ENCODE assay signal across 21 mouse cellular contexts in genomic region chr7:128265411-128265810, GRCm38 (mm10). TPM values are rescaled to one million over a fixed set of nuclear protein-coding genes. Genes with fewer than 3 reads are reported as not detected.
"Had no signal": no experiment of that assay in that cellular context is flagged by ENCODE, and none has a peak within 500 bp of the region (broad histone marks: within the 10 kb centered on the region; RNA-seq: fewer than 3 reads in every experiment).

Gene Slc5a2 (plus strand): TSS chr7:128265657.

- H3K4me1 ChIP-seq: midbrain, embryonic 12.5 days; neural tube, embryonic 13.5 days; neural tube, embryonic 15.5 days had no signal

- H3K27ac ChIP-seq: midbrain, embryonic 10.5 days; midbrain, embryonic 12.5 days; neural tube, embryonic 13.5 days; neural tube, embryonic 15.5 days had no signal

- H3K9me3 ChIP-seq: midbrain, embryonic 10.5 days; midbrain, embryonic 12.5 days; neural tube, embryonic 13.5 days; neural tube, embryonic 15.5 days had no signal

- H3K4me2 ChIP-seq: lung, embryonic 14.5 days; midbrain, embryonic 12.5 days; neural tube, embryonic 13.5 days; neural tube, embryonic 15.5 days had no signal

- DNase-seq: lung, embryonic 14.5 days; lung, postnatal 10 days; midbrain, embryonic 14.5 days; retina, postnatal 1 day; right cerebral cortex, adult 18-20 months; right cerebral cortex, postnatal 25 days; right cerebral cortex, postnatal 4 days; spleen, adult 18-20 months; thymus, adult 18-20 months; thymus, postnatal 14 days; thymus, postnatal 36 days had no signal

- H3K9ac ChIP-seq: lung, embryonic 14.5 days; midbrain, embryonic 12.5 days; neural tube, embryonic 13.5 days; neural tube, embryonic 15.5 days had no signal

- H3K27me3 ChIP-seq: midbrain, embryonic 12.5 days; neural tube, embryonic 13.5 days; neural tube, embryonic 15.5 days had no signal

- ATAC-seq: midbrain, embryonic 16.5 days had no signal

- H3K4me3 ChIP-seq: midbrain, embryonic 10.5 days; midbrain, embryonic 12.5 days; myocyte; neural tube, embryonic 13.5 days; neural tube, embryonic 15.5 days had no signal

- H3K36me3 ChIP-seq: neural tube, embryonic 13.5 days; neural tube, embryonic 15.5 days had no signal

RNA-seq across cellular contexts. Expression of gene Slc5a2, which starts in this region (rescaled TPM):
- total RNA-seq: megakaryocyte, adult 5-6 weeks had no signal
- polyA plus RNA-seq: lung, embryonic 16.5 days; midbrain, embryonic 12.5 days; midbrain, embryonic 14.5 days; midbrain, embryonic 16.5 days; myocyte; neural tube, embryonic 13.5 days; small intestine, adult 2 months; thymus, postnatal 0 days had no signal
